Mouse (Mus musculus): ENCODE measurements at regions not wholly inside any gene's neighbourhood (a gene's known extent, or its start where the extent isn't known, plus 50 kb on each side); places are given as distances from the start of the nearest gene placed in this dataset.

- TF ChIP-seq CTCF (IDR thresholded peaks at IDR 0.05; ENCODE audit: low read depth, low read length) (no peak), POLR2A (IDR thresholded peaks at IDR 0.05; ENCODE audit: borderline replicate concordance, low read depth, low read length) (no peak)
Measured at GRCm38 (mm10) chr12:12446768-12447167, 184.8 kb downstream of the Fam49a start.
